Mouse (Mus musculus) C2C12 (cell line): ENCODE measurements around the gene Ajap1.

Experiments
- CTCF ChIP-seq: IDR thresholded peaks from one replicate; pipeline ENCODE4 v1.5.1; 2011; ENCODE audit not compliant: control insufficient read depth, insufficient read depth, insufficient read length
- MYOD1 ChIP-seq: IDR thresholded peaks from one replicate; pipeline ENCODE4 v1.6.1; 2011; ENCODE audit warnings: low read depth; ENCODE audit not compliant: control insufficient read depth, insufficient read length
- USF1 ChIP-seq: IDR thresholded peaks from one replicate; pipeline ENCODE4 v1.6.1; 2011; ENCODE audit warnings: low read depth, mild to moderate bottlenecking, control low read depth, moderate library complexity

DNA sequence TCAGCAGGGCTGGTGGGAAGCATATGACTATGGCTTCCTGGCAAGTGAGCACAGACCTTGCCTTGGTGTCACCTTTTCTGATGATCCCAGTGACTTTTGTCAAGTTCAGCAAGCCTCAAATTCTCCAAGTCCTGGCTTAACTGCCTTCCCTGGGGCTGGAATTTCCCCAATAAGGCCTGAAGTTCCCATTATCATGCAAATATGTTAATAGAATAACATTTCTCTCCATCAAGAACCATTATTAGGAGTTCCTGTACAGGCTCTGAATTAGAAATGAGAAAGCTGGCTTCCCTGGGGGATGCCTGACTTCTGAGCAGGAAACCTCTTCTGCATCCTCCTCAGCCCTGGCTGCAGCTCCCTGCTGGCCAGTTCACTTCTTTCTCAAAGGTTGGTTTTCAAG is 141.7 kb downstream of the Ajap1 start:
- TF ChIP-seq USF1: no peak
- TF ChIP-seq CTCF: no peak
- TF ChIP-seq MYOD1: no peak
